Mouse (Mus musculus) embryonic fibroblast, embryonic 13.5 days (primary cell): ENCODE measurements around the gene Ccm2.

Experiments used
- CTCF ChIP-seq: IDR thresholded peaks from 2 replicates; pipeline ENCODE4 v1.5.1; 2011; ENCODE audit warnings: mild to moderate bottlenecking, control low read depth, low read length, moderate library complexity, borderline replicate concordance; ENCODE audit not compliant: insufficient read depth
- POLR2A ChIP-seq: IDR thresholded peaks from 2 replicates; pipeline ENCODE4 v1.6.1; 2011; ENCODE audit warnings: low read depth, mild to moderate bottlenecking, control low read depth, low read length, moderate library complexity

GRCm38 (mm10) chr11:6605021-6605481 lies 58.4 kb downstream of the Ccm2 start:
- no peak for TF ChIP-seq CTCF
- no peak for TF ChIP-seq POLR2A
